Mouse (Mus musculus) frontal cortex, adult 2 months (tissue): ENCODE data around the gene Nanos1. TPM values are rescaled to one million over a fixed set of nuclear protein-coding genes. Genes with fewer than 3 reads are reported as not detected.

ENCODE experiments used
- DNase-seq, 2 experiments: peaks; one replicate each; pipeline ENCODE4 v3.0.0; 2022; ENCODE audit warnings: low spot score in 1 of 2; ENCODE audit errors: extremely low spot score in 1 of 2
- polyA plus RNA-seq: library from polyadenylated mRNA; depleted of rRNA; stranded (reverse); fragments of >200 nt; gene quantifications from 2 replicates; pipeline ENCODE4 v1.2.3, GENCODE M21; 2012; rRNA removed

Gene Nanos1
- 16.0 and 18.6 TPM in 2 replicates for polyA plus RNA-seq

DNA sequence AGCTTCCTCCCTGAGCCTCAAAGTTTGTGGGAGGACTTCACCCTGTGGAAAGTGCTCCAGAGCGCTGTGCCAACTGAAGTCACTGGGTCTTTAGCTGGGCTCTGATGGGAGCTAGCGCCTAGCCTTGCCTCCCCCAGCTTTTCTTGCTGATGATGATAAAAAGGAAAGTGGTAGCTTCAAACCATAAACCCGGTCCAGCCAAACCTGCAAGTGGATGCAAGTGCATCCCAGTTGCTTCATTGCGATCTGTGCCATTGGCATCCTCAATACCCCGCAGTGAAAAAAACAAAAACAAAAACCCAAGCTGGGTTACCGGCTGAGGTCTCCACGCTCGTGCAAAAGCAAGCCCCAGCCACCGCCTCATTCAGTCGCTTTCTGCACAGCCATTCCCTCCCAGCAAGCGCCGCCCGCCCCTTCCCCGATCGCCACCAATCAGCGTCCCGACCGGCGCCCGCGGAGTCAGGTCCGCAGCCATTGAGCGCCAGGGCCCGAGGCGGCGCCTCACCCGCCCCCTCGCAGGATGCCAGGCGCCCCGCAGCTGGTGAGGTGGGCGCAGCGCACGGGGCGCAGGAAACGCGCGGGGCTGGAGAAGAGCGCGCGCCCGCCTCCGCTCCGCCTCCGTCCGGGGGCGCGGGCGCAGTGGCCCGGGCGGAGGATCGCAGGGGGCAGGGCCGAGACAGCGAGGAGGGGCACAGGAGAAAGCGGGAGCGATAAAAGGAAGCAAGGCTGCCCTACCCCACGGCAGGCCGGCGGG lies at the start of gene Nanos1:
Nanos1 (plus strand) TSS at position 550 of the 754 bp plus-strand sequence.
- peak; percentile 76 to 91 for DNase-seq

DNA sequence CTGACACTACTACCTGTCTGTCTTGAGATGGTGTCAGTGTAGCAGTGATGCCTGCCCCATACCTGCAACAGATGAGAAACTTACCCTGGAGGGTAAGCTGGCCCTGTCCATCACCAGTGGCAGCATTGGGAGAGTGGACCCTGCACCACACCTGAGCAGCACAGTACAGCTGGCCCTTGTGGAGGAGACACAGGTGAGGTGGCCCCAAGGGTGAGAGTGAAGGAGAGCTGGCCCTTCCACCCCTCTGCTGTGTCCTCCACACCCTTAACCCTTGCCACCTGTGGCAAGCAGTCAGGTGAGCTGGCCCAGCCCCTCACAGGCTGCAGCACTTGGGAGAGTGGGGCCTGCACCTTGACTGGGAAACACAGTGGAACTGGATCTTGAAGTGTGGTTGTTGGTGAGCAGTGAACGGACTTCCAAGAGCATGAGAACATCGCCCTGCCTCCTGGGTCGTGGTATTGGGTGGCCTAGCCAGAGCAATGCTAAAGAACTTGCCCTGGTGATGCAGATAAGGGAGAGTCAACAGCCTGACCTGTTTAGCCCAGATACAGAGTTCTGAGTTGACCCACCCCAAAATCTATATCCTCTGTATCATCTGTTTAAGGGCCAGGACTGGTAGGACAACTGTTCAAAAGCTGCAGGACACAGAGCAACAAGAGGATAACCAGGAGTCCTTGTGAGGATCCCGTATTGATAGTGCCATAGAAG lies 46.4 kb upstream of the Nanos1 start:
- DNase-seq, result no peak

DNA sequence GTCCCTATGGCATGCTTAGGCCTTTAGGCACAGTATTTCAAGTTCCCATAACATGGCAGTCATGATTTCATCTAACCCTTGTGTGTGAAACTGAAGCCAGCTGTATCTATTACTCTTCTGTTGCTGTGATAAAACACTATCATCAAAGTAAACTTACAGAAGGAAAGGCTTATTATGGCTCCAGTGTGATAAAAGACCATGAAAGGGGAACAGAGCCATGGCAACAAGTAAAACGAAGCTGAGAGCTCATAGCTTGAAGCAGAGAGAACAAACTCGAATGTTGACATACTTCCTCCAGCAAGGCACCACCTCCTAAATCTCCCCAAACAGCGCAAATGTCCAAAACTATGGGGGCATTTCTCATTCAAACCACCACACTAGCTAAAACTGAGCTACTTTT lies 45.6 kb upstream of the Nanos1 start:
- no peak for DNase-seq

DNA sequence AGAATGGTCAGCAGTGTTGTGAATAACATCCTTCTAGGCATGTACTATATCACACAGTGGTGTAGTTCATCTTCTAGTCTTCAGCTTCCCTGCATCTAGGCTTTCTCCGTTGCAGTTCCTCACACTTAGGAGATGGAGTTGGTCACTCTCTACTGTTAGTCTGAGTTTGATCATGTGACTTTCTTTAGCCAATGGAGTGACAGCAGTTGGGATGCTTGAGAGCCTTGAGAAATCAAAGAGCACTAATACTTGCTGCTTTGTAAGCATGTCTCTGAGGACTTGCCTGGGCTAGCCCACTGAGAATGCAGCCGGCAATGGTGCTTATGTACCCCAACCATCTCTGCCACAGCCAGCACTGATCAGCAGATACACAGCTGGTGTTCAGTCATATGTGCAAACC lies 43.2 kb upstream of the Nanos1 start:
- no peak for DNase-seq

DNA sequence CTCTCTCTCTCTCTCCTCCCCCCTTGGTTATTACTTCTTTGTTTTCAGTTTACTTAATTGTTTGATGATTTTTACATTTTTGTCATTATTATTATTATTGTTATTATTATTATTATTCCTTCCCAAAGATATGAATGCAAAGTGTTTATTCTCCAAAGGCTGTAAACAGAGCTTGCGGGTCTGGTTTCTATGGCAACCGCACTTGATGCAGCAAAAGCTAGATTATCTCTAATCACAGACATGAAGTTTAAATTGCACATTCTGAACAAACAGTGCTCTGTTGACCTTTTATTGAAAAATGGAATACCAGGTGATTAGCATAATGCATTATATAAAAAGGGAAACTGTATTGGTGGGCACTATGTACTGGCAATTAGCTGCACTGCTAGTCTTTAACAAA lies 39.4 kb upstream of the Nanos1 start:
- no peak for DNase-seq

DNA sequence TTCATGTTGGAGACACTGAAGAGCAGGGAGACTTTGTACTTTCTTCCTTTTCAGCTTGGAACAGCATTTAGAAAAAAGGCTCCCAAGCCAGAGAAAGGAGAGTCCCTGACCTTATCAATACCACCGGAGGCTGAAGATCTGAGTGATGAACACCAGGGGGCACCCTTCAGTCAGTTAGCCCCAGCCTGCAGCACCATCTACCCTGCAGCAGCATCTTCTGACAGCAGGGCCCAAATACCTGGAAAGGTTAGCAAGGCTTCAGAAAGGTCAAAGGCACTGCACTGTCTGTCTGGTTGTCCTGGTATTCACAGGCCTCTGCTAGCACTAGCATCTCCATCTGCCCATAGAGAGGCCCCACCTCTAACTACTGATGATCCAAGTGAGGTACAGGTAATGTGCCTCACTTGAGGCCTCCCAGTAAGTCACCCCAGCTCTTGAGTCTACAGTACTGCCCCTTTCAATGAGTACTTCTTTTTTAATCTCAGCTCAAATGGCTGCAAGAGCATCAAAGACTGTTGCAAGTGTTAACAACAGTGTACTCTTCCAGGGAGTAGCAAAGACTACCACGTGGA lies 25.4 kb upstream of the Nanos1 start:
- peak in 1 of 2 experiments; percentile 55 for DNase-seq

DNA sequence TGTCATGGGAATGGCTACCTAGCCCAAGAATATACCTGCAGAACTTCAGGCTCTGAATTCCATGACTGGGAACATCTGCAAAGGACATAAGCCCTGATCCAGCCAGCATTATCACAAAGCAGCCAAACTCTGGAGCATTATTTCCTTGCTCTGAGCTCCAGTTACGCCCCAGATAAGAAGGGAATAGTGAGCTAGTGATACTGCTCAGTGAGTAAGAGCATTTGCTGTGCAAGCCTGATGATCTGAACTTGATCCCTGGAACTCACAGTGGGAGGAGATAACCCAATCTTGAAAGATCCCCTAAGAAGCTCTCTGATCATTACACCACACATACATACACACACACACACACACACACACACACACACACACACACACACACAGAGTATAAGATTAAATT lies 24.5 kb upstream of the Nanos1 start:
- no peak for DNase-seq

DNA sequence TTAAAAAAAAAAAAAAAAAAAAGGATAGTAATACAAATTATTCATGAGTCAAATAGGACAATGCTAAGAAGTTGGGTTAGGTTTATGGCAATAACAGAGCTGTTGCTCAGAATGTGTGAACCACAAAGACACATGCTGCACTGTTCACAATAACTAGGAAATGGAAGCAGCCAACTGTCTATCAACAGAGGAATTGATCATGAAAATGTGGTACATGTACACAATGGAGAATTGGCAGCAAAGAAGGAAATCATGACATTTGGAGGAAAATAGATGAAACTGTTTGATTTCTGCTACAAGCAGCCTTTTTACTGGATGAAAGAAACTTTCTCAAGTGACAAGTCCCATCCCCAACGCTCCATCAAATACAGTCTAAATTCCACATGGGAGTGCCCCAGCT lies 23.8 kb upstream of the Nanos1 start:
- no peak for DNase-seq

DNA sequence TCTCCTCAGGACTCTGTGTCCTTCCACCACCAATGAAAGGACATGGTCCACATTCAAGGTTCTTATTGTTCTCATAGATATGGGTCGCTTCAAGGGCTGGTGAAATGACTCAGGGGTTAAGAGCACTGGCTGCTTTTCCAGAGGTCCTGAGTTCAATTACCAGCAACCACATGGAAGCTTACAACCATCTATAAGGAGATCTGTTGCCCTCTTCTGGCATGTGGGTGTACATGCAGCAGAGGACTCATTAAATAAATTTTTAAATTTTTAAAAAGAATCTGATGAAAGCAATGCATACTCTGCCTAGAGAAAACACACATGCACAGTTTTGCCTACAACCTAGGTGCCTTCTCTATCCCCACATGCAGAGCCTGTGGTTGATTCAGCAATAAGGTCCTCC lies 15.2 kb upstream of the Nanos1 start:
- no peak for DNase-seq

DNA sequence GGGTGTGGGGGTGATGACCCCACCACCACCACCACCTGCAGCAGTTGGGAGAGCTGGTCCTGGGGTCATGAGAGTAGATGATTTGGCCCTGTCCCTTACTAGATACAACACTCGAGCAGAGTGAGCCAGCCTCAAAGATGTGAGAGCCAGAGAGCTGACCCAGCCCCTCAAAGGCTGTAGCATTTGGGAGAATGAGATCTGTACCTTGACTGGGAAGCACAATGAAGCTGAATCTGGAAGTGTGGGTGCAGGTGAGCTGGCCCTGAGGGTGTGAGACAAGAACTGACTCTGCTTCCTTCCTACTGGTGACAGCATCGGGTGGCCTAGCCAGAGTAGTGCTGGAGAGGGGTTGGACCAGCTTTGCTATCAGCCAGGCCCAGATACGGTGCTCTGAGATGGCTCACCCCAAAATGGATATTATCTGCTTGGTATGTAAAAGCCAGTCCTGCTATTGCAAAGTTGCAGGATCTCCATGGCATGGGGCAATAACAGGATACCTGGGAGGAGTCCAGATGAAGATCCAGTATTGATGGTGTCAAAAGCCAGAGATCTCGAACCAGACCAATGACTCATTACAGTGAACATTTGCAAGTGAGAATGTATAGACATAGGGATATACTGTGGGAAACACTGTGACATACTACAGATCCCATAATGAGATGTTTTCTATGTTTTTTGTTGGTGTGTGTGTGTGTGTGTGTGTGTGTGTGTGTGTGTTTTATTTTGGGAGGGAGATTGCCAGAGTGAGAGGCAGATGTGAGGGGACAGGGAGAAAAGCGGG lies 11.8 kb upstream of the Nanos1 start:
- DNase-seq, result no peak

DNA sequence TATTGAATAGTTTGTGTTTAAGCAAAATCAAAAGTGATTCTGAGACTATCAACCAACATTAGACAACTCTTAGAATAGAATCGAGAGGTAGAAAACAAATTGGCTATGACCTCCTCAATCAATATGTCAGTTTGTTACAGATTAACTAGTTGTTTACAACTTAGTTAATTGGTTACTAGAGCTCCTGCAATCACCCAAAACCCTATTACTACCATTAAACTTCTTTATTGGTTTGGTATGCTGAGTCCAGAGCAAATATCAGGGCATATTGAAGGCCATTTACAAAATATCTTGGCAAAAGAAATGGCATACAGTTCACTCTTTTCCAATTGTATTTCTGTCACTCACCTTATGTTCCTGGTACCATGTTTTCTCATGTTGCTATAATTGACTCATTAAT lies 8.0 kb upstream of the Nanos1 start:
- DNase-seq, result no peak

DNA sequence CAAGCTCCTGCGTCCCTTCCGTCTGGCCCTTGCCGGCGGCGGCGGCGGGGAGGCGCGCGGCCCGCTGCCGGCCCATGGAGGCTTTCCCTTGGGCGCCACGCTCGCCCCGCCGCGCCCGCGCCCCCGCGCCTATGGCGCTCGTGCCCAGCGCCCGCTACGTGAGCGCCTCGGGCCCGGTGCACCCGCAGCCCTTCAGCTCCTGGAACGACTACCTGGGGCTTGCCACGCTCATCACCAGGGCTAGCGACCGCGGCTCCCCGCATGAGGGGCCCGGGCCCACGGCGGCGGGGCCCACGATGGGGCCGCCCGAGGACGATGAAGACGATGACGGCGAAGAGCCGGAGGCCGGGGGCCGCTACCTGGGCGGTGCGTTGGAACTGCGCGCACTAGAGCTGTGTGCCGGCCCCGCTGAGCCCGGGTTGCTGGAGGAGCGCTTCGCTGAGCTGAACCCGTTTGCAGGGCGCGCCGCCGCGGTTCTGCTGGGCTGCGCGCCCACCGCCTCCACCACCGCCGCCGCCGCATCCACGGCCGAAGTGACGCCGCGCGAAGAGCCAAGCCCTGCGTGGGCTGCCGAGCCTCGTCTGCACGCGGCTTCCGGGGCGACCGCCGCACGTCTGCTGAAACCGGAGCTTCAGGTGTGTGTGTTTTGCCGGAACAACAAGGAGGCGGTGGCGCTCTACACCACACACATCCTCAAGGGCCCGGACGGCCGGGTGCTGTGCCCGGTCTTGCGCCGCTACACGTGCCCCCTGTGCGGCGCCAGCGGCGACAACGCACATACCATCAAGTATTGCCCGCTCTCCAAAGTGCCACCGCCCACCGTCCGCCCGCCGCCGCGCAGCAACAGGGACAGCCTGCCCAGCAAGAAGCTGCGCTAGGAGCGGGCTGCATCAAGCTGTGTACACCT lies 658 bp downstream of the Nanos1 start:
- DNase-seq, result peak; percentile 20 to 65

DNA sequence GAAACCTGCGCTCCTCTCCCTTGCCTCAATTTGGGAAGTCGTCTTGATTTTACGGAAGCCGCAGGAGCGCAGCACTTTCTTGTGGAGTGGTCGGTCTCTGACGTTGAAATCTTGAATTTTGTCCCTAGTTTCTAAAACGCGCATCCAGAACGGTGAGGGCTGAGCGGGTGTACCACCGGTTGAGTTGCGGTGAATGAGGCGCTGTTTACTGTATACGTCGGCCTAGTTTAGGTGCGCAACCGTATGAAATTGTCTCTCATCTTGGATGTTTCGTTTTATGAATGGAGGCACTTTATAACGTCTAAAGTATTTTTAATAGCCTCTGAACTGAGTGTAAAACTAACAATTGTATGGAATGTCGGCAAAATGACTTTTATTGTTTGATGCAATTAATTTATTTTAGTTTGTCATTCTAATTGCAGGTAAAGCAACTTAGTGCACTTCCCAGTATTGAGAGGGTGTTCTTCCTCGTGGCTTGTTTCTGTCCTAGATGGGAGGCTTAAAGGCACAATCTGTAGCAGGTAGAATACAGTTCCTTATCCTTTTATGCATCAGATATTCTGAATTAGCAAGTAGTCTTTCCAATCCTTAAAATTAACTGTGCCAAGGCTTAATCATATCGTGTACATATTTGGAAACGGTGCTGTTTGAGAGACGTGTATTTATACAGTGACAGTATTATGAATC lies 1.5 kb downstream of the Nanos1 start:
- DNase-seq, result no peak

DNA sequence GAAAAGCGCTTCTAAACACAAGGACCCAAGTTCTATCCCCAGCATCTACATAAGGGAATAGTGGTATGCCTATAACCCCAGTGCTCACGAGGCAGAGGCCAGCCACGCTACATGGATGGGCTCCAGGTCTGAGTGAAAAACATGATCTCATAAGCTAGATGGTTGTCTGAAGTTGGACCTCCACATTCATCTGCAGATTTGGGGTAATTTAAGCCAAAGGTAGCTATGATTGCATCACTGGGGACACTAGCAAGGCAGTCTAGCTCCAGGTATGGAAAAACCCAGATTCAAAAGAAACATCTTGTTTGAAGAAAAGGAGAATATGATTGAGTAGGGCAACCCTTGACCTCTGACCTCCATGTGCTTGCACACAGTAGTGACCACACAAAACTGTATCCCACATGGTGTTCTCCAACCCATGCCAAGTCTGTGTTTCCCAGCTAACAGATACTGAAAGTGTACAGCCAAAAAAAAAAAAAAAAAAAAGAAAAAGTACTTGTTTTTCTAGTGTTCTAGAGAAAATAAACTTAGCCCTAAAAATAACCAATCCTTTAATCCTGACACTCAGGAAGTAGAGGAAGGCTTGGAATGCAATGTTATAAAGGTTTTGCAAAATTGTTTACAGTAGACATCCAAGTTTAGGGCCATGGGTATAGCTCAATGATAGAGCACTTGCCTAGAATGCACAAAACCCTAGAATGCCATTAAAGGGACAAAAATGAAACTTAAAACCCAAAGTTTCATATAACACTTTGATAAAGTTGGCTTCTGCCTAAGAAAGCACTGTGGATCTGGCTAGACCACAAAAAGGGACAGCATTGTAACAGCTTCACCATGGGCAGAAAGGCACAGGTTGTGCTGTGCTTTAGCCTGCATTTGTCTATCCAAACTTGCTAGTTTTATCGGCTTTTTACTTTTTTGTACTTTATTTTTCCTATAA lies 3.4 kb downstream of the Nanos1 start:
- no peak for DNase-seq

DNA sequence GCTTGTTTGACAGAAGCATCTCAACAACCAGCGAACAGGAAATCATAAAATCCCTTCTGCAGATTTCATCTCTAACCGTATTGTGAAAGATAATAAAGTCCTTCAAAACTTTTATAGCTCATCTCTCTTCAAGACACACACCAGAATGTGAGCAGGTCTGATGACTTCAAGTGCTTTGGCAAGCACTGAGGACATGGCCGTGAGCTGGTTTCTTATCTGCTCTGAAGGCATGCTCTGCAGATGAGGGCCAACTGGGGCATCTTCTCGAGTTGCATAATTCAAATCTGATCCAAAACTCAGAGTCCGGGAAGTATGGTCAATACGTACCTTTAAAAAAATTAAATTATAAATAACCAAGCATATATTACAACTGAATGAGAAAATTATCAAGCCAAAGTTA lies 17.6 kb downstream of the Nanos1 start:
- no peak for DNase-seq

DNA sequence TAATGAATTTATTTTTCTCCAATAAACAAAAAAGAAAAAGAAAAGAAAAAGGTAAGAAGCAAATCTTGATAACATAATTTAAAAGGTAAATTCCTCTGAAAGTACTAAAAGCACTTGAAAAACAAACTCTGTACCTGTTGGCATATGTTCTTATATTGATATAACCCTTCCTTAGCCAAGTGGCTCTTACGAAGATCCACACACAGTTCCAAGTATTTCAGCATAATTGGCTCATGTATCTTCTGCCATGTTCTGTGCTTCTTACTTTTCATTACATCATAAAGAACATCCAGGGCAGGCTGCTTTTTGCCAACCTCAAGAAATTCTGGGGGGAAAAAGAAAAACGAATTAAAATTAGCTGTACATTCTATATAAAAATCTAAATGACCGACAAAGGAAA lies 26.2 kb downstream of the Nanos1 start:
- DNase-seq, result no peak

DNA sequence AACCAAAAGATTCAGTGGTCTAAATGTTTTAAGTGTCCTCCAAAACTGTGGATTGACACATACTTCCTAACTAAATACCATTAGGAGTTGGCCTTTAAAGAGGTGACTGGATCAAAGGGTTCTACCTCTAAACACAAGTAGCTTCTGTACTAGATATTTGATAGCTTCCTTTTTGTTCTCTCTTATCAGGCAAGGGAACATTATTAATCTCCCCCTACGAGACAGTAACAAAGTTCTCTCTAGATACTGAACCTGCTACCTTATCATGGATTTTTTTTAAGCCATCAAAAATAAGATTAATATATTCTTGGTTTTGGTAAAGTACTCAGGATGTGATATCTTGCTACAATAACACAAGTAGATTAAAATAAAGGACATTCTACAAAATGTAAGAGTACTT lies 28.9 kb downstream of the Nanos1 start:
- no peak for DNase-seq

DNA sequence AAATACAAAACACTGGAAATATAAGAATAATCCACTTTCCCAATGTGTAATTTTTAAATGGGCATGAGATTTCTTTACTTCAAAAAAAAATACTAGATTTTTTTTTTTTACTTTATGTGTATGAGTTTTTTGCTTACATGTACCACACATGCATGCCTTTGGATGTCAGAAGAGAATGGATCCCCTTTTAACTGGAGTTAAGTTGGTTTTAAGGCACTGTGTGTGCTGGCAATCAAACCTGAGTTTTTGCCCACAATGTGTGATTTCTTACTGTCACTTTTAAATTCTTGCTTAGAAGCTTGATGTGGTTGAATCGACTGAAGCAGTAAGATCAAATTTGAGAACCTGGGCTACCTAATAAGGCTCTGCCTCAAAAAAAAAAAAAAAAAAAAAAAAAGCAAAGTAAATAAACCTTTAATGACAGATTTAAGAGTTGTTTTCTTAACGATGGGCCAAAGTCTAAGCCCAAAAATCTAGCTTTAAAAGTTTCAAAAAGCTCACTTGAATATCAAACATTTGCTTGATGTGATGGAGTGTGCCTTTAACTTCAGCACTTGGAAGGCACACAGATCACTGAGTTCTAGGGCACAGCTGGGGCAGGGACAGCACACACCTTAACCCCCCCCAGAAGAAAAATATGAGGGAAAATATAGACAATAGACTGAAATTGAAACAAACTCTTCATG lies 31.8 kb downstream of the Nanos1 start:
- no peak for DNase-seq
